Mouse (Mus musculus) ES-Bruce4 (cell line): ENCODE measurements around the gene Zfp384. TPM values are rescaled to one million over a fixed set of nuclear protein-coding genes. Genes with fewer than 3 reads are reported as not detected.
A peak's percentile ranks its signal among the peaks of the same experiment; 100 is the strongest.

Source experiments
- H3K27ac ChIP-seq: 2 replicates; pipeline ENCODE4 v1.5.1; 2012; ENCODE audit warnings: low read length, inconsistent platforms; ENCODE audit not compliant: insufficient read depth
- H3K27me3 ChIP-seq: 2 replicates; pipeline ENCODE4 v1.6.1; 2012; ENCODE audit warnings: mild to moderate bottlenecking, low read length, inconsistent platforms; ENCODE audit not compliant: control insufficient read depth, poor library complexity, insufficient read depth, severe bottlenecking
- H3K36me3 ChIP-seq: 2 replicates; pipeline ENCODE4 v1.6.1; 2012; ENCODE audit warnings: inconsistent platforms, mild to moderate bottlenecking, low read length, moderate library complexity; ENCODE audit not compliant: control insufficient read depth, poor library complexity, insufficient read depth, severe bottlenecking
- H3K4me1 ChIP-seq: one replicate; pipeline ENCODE4 v1.8.1; 2011; ENCODE audit warnings: low read length; ENCODE audit not compliant: control insufficient read depth, insufficient read depth
- H3K4me3 ChIP-seq: 2 replicates; pipeline ENCODE4 v1.5.1; 2011; ENCODE audit warnings: low read depth, mild to moderate bottlenecking, low read length
- H3K9ac ChIP-seq: 2 replicates; pipeline ENCODE4 v1.6.1; 2012; ENCODE audit warnings: low read depth, mild to moderate bottlenecking, inconsistent platforms; ENCODE audit not compliant: poor library complexity, severe bottlenecking
- H3K9me3 ChIP-seq: replicated peaks from 2 replicates; pipeline ENCODE4 v1.6.1; 2012; ENCODE audit warnings: mild to moderate bottlenecking, low read length, inconsistent platforms; ENCODE audit not compliant: control insufficient read depth, poor library complexity, insufficient read depth, severe bottlenecking
- CTCF ChIP-seq: IDR thresholded peaks from one replicate; pipeline ENCODE4 v1.8.1; 2011; ENCODE audit warnings: low read depth, low read length
- EP300 ChIP-seq: IDR thresholded peaks from 2 replicates; pipeline ENCODE4 v1.6.1; 2011; ENCODE audit warnings: low read depth, low read length; ENCODE audit not compliant: insufficient read depth
- POLR2A ChIP-seq: IDR thresholded peaks from one replicate; pipeline ENCODE4 v1.8.1; 2011; ENCODE audit warnings: low read length; ENCODE audit not compliant: insufficient read depth
- polyA plus RNA-seq: library from polyadenylated mRNA; stranded (reverse); fragments of >200 nt; gene quantifications from 2 replicates; pipeline ENCODE4 v1.2.4, GENCODE M21; 2011; ENCODE audit warnings: low read depth; ENCODE audit not compliant: missing spikeins, insufficient read depth, insufficient read length

Zfp384 gene
- polyA plus RNA-seq, 1 experiment = 32.4 TPM

GRCm38 (mm10) chr6:124995831-124996403 lies 13.0 kb upstream of the Zfp384 start:
- H3K36me3 ChIP-seq = no peaks in the 10 kb centered on the region
- peak overlapping the region; percentile 75; the same call in 1 of the 2 replicates for H3K9ac ChIP-seq
- no peaks in the 10 kb centered on the region for H3K27me3 ChIP-seq
- no peak overlapping the region for H3K27ac ChIP-seq
- H3K4me3 ChIP-seq = peak overlapping the region; percentile 50
- TF ChIP-seq POLR2A (no peak), EP300 (no peak), CTCF (no peak)
- H3K4me1 ChIP-seq = peaks cover 4% of the 10 kb centered on the region
- no peaks in the 10 kb centered on the region for H3K9me3 ChIP-seq

- H3K9me3 ChIP-seq = no peaks in the 10 kb centered on the region
- peak within 1 kb of the TSS; percentile 75 for H3K9ac ChIP-seq
- no peak within 1 kb of the TSS for H3K27ac ChIP-seq
- no peaks in the 10 kb centered on the region for H3K36me3 ChIP-seq
- no peak for TF ChIP-seq CTCF
- no peak for TF ChIP-seq POLR2A
- TF ChIP-seq EP300 = no peak
- peak within 1 kb of the TSS; percentile 74 for H3K4me3 ChIP-seq
- H3K27me3 ChIP-seq = no peaks in the 10 kb centered on the region
- peaks cover 4% of the 10 kb centered on the region for H3K4me1 ChIP-seq
Observed at GRCm38 (mm10) chr6:124996551-124997501, 12.1 kb upstream of the Zfp384 start, which contains the start of gene Pianp. TSS of gene Pianp (plus strand) at chr6:124996694.

GRCm38 (mm10) chr6:124998066-124998465 lies 10.9 kb upstream of the Zfp384 start:
- no peaks in the 10 kb centered on the region for H3K27me3 ChIP-seq
- no peak for TF ChIP-seq POLR2A
- no peak for TF ChIP-seq EP300
- TF ChIP-seq CTCF = no peak
- H3K27ac ChIP-seq = no peak overlapping the region
- peaks cover 4% of the 10 kb centered on the region for H3K4me1 ChIP-seq
- peak overlapping the region; percentile 75 for H3K9ac ChIP-seq
- no peaks in the 10 kb centered on the region for H3K9me3 ChIP-seq
- peak overlapping the region; percentile 74 for H3K4me3 ChIP-seq
- H3K36me3 ChIP-seq = no peaks in the 10 kb centered on the region

- Histone ChIP-seq H3K4me1 (peaks cover 4% of the 10 kb centered on the region), H3K4me3 (peak overlapping the region; percentile 74), H3K36me3 (no peaks in the 10 kb centered on the region), H3K9me3 (no peaks in the 10 kb centered on the region), H3K27me3 (no peaks in the 10 kb centered on the region), H3K27ac (peak overlapping the region; percentile 33), H3K9ac (peak overlapping the region; percentile 75)
- TF ChIP-seq EP300 (no peak), CTCF (no peak), POLR2A (no peak)
Observed at GRCm38 (mm10) chr6:124999091-124999490, 9.9 kb upstream of the Zfp384 start.

- Histone ChIP-seq H3K27ac (peak overlapping the region; percentile 51), H3K4me1 (peaks cover 6% of the 10 kb centered on the region), H3K36me3 (no peaks in the 10 kb centered on the region), H3K9me3 (no peaks in the 10 kb centered on the region), H3K27me3 (no peaks in the 10 kb centered on the region), H3K9ac (peak overlapping the region; percentile 75), H3K4me3 (peak overlapping the region; percentile 60)
- TF ChIP-seq POLR2A (no peak), EP300 (0 out of 2 replicates have a peak, but pooled peaks have one; percentile 21), CTCF (no peak)
Observed at GRCm38 (mm10) chr6:124999546-124999945, 9.4 kb upstream of the Zfp384 start.
